Mouse (Mus musculus) cortical plate, adult 2 months (tissue): Measurements from ENCODE around the gene Asz1. TPM values are rescaled to one million over a fixed set of nuclear protein-coding genes. Genes with fewer than 3 reads are reported as not detected.

Source experiments
- H3K27ac ChIP-seq: fragments of 200-500 bp; 2 replicates; pipeline ENCODE4 v1.5.1; 2012; ENCODE audit warnings: low read length, control low read depth, inconsistent platforms; ENCODE audit not compliant: insufficient read depth
- H3K4me1 ChIP-seq: fragments of 200-500 bp; 2 replicates; pipeline ENCODE4 v1.6.1; 2011; ENCODE audit warnings: low read length; ENCODE audit not compliant: control insufficient read depth, insufficient read depth
- H3K4me3 ChIP-seq: fragments of 200-500 bp; 2 replicates; pipeline ENCODE4 v1.5.1; 2011; ENCODE audit warnings: mild to moderate bottlenecking, low read length, control low read depth; ENCODE audit not compliant: insufficient read depth
- CTCF ChIP-seq: fragments of 200-500 bp; IDR thresholded peaks from 2 replicates; pipeline ENCODE4 v1.5.1; 2011; ENCODE audit warnings: mild to moderate bottlenecking, control low read depth, low read length; ENCODE audit not compliant: insufficient read depth; ENCODE audit errors: extremely low read depth
- POLR2A ChIP-seq: fragments of 200-500 bp; IDR thresholded peaks from 2 replicates; pipeline ENCODE4 v1.6.1; 2011; ENCODE audit warnings: mild to moderate bottlenecking, low read length, control low read depth; ENCODE audit not compliant: insufficient read depth; ENCODE audit errors: extremely low read depth
- polyA plus RNA-seq: library from polyadenylated mRNA; depleted of rRNA; stranded (reverse); fragments of >200 nt; gene quantifications from 2 replicates; pipeline ENCODE4 v1.2.3, GENCODE M21; 2012; rRNA removed

Asz1 gene
- polyA plus RNA-seq, 1 experiment = not detected

- no peak overlapping the region for H3K27ac ChIP-seq
- H3K4me3 ChIP-seq = no peak overlapping the region
- TF ChIP-seq CTCF (no peak), POLR2A (no peak)
- no peaks in the 10 kb centered on the region for H3K4me1 ChIP-seq
Measured at GRCm38 (mm10) chr6:18013346-18013745, 95.5 kb downstream of the Asz1 start.

- Histone ChIP-seq H3K27ac (no peak overlapping the region), H3K4me3 (no peak overlapping the region), H3K4me1 (no peaks in the 10 kb centered on the region)
- TF ChIP-seq POLR2A = no peak
- TF ChIP-seq CTCF = no peak
Measured at GRCm38 (mm10) chr6:18007356-18007755, 101.5 kb downstream of the Asz1 start.

- H3K4me3 ChIP-seq = no peak overlapping the region
- no peak overlapping the region for H3K27ac ChIP-seq
- TF ChIP-seq POLR2A (no peak), CTCF (no peak)
- H3K4me1 ChIP-seq = no peaks in the 10 kb centered on the region
Measured at GRCm38 (mm10) chr6:18002065-18002464, 106.8 kb downstream of the Asz1 start.

Other genes with a start within 250 kb of the Asz1 start
- 3.0 and 3.3 TPM in 2 replicates for gene Wnt2, start 78.5 kb downstream of the Asz1 start, polyA plus RNA-seq
- 0.34 and 0.42 TPM in 2 replicates for gene Cftr, start 61.6 kb upstream of the Asz1 start, polyA plus RNA-seq